Mouse (Mus musculus) limb, embryonic 13.5 days (tissue): Measurements from ENCODE around the gene Wdr91. TPM values are rescaled to one million over a fixed set of nuclear protein-coding genes. Genes with fewer than 3 reads are reported as not detected.

Experiments
- ATAC-seq: fragments of 200-750 bp; cut with Nextera tagmentation; 2 replicates; pipeline ENCODE4 v1.8.0; 2017; ENCODE audit warnings: low read depth, moderate number of reproducible peaks, moderate TSS enrichment; ENCODE audit not compliant: low FRiP score
- H3K27ac ChIP-seq: fragments of 300-500 bp; sonication (generic); 2 replicates; pipeline ENCODE4 v1.5.1; 2015; ENCODE audit warnings: inconsistent platforms, mild to moderate bottlenecking, moderate library complexity
- H3K27me3 ChIP-seq: fragments of 300-500 bp; sonication (generic); 2 replicates; pipeline ENCODE4 v1.6.1; 2015; ENCODE audit warnings: mild to moderate bottlenecking, inconsistent platforms
- H3K36me3 ChIP-seq: fragments of 300-500 bp; sonication (generic); 2 replicates; pipeline ENCODE4 v1.6.1; 2015; ENCODE audit warnings: inconsistent platforms, mild to moderate bottlenecking, moderate library complexity
- H3K4me1 ChIP-seq: fragments of 300-500 bp; sonication (generic); 2 replicates; pipeline ENCODE4 v1.6.1; 2015; ENCODE audit warnings: inconsistent platforms
- H3K4me2 ChIP-seq: fragments of 300-500 bp; sonication (generic); replicated peaks from 2 replicates; pipeline ENCODE4 v1.6.1; 2015; ENCODE audit warnings: inconsistent platforms, mild to moderate bottlenecking, moderate library complexity
- H3K4me3 ChIP-seq: fragments of 300-500 bp; sonication (generic); 2 replicates; pipeline ENCODE4 v1.5.1; 2015; ENCODE audit warnings: moderate library complexity, mild to moderate bottlenecking, inconsistent platforms
- H3K9ac ChIP-seq: fragments of 300-500 bp; sonication (generic); 2 replicates; pipeline ENCODE4 v1.6.1; 2015; ENCODE audit warnings: mild to moderate bottlenecking, inconsistent platforms
- H3K9me3 ChIP-seq: fragments of 300-500 bp; sonication (generic); 2 replicates; pipeline ENCODE4 v1.6.1; 2016; ENCODE audit warnings: inconsistent platforms
- WGBS: fragments of 180-500 bp; shearing (Covaris S2); methylation state at CpG from one replicate; pipeline ENCODE4 v1.1.7; 2015; 5-methylcytosine and 5-hydroxymethylcytosine counted together
- polyA plus RNA-seq: library from polyadenylated mRNA; unstranded; fragments of >200 nt; fragmentation: Nextera tagmentation; extraction: Ambion mirVana; gene quantifications from 2 replicates; pipeline ENCODE4 v1.2.1, GENCODE M21; 2015

Gene Wdr91
- 11.3 and 11.5 TPM in 2 replicates for polyA plus RNA-seq

GRCm38 (mm10) chr6:34910371-34911219 is at the start of gene Wdr91:
Wdr91 (minus strand) TSS chr6:34910876.
- Histone ChIP-seq H3K36me3 (peaks cover 25% of the 10 kb centered on the region), H3K4me2 (peak within 1 kb of the TSS; percentile 72), H3K27ac (peak within 1 kb of the TSS; percentile 78; the same call in 1 of the 2 replicates), H3K9ac (peak within 1 kb of the TSS; percentile 73), H3K9me3 (no peaks in the 10 kb centered on the region), H3K4me1 (peaks cover 13% of the 10 kb centered on the region), H3K4me3 (peak within 1 kb of the TSS; percentile 76), H3K27me3 (no peaks in the 10 kb centered on the region)
- under 1% methylated on average over 62 of the region's 64 CpGs for WGBS
- peak; percentile 91 for ATAC-seq

DNA sequence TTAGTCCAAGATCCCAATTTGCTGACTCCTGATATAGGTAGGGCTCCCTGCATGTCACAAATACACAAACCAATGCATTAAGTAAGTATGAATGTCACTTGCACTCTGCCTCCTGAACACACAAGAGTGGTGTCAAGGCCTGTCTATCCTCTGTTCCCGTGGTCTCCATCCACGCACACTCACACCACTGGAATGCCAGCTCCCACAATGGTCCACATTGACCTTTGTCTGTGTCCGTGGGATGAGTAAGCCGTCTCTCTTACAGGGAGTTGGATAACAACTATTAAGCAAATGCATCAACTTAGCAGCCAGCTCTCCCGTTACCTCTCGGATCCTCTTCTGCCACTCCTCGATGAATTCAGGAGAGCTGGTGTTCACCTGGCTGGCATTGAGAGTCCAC is 48.5 kb upstream of the Wdr91 start:
- Histone ChIP-seq H3K4me3 (no peak overlapping the region), H3K9me3 (no peaks in the 10 kb centered on the region), H3K4me2 (no peak overlapping the region), H3K9ac (no peak overlapping the region), H3K4me1 (0 out of 2 replicates have a peak, but pooled peaks cover 10% of the 10 kb centered on the region), H3K27me3 (no peaks in the 10 kb centered on the region), H3K36me3 (no peaks in the 10 kb centered on the region), H3K27ac (no peak overlapping the region)
- no peak for ATAC-seq
- 92% methylated on average over 7 of the region's 7 CpGs for WGBS

GRCm38 (mm10) chr6:34955862-34956241 is 45.2 kb upstream of the Wdr91 start:
- Histone ChIP-seq H3K4me3 (no peak overlapping the region), H3K36me3 (no peaks in the 10 kb centered on the region), H3K9ac (no peak overlapping the region), H3K4me2 (peak overlapping the region; percentile 47), H3K4me1 (0 out of 2 replicates have a peak, but pooled peaks cover 10% of the 10 kb centered on the region), H3K9me3 (no peaks in the 10 kb centered on the region), H3K27me3 (no peaks in the 10 kb centered on the region), H3K27ac (no peak overlapping the region)
- no peak for ATAC-seq
- WGBS, result 34% methylated on average over 8 of the region's 8 CpGs

- Histone ChIP-seq H3K27ac (no peak overlapping the region), H3K36me3 (no peaks in the 10 kb centered on the region), H3K4me2 (peak overlapping the region; percentile 47), H3K9me3 (no peaks in the 10 kb centered on the region), H3K27me3 (0 out of 2 replicates have a peak, but pooled peaks cover 1% of the 10 kb centered on the region), H3K9ac (no peak overlapping the region), H3K4me3 (peak overlapping the region; percentile 11; the same call in 1 of the 2 replicates), H3K4me1 (0 out of 2 replicates have a peak, but pooled peaks cover 10% of the 10 kb centered on the region)
- WGBS, result 50% methylated on average over 18 of the region's 18 CpGs
- ATAC-seq, result peak; percentile 84; the same call in 1 of the 2 replicates
Observed at GRCm38 (mm10) chr6:34954926-34955861, 44.5 kb upstream of the Wdr91 start.

DNA sequence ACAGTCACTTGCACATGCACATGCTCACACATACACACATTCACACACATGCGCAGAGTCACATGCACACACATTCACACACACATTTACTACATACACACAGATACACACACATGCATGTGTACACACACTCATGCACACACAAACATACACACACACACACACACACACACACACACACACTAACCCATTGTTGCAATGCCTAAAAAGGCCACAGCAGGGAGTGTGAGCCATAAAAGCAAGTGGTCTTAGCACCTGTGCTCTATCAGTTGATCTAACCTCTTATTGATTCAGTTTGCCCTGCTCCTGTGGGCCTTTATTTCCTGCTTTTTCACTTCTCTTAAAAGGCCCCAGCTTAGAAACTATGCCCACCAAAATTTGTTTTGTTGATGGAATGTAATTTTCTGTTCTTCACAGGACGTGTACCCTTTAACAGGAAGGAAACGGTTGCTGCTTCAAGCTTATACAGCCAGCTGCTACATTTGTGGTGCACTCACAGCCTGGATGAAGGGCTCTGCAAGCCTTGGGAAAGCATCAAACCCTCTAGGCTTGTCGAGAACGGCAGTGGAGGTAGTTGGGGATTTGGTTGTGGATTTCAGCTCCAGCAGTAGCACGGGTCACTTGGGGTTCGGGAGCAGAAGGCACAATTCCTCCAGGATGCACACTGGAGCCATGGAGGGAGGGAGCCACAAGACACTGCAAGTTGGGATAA is 41.4 kb upstream of the Wdr91 start:
- Histone ChIP-seq H3K27me3 (peaks cover 18% of the 10 kb centered on the region), H3K27ac (no peak overlapping the region), H3K9ac (no peak overlapping the region), H3K4me1 (0 out of 2 replicates have a peak, but pooled peaks cover 10% of the 10 kb centered on the region), H3K4me2 (no peak overlapping the region), H3K4me3 (no peak overlapping the region), H3K9me3 (no peaks in the 10 kb centered on the region), H3K36me3 (no peaks in the 10 kb centered on the region)
- 65% methylated on average over 7 of the region's 7 CpGs for WGBS
- ATAC-seq, result no peak

DNA sequence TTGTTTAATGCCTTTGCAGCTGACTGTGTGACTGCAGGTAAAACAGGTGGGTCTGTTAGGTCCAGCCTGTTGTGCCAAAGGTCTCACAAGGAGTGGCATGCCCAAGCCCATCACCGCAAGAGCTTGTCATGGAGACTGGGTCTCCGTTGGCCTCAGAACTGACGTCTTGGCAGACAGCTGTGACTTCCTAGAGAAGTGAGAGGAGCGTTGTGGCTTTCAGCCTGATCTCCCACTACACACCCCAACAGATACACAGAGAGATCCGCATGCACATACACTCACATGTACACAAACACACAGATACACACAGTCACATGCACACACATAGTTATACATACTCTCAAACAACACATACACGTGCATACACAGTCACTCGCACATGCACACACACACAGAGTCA is 40.8 kb upstream of the Wdr91 start:
- H3K9ac ChIP-seq, result no peak overlapping the region
- WGBS, result 86% methylated on average over 7 of the region's 7 CpGs

GRCm38 (mm10) chr6:34948461-34948860 is 37.8 kb upstream of the Wdr91 start:
- Histone ChIP-seq H3K9ac (peak overlapping the region; percentile 25; the same call in 1 of the 2 replicates), H3K9me3 (no peaks in the 10 kb centered on the region), H3K36me3 (no peaks in the 10 kb centered on the region), H3K4me2 (peak overlapping the region; percentile 47), H3K4me3 (peak overlapping the region; percentile 20; the same call in 1 of the 2 replicates), H3K27ac (no peak overlapping the region), H3K27me3 (peaks cover 18% of the 10 kb centered on the region), H3K4me1 (peaks cover 5% of the 10 kb centered on the region; the same call in 1 of the 2 replicates)
- 24% methylated on average over 11 of the region's 11 CpGs for WGBS
- no peak for ATAC-seq

More for the DNA sequence above, 40.8 kb upstream of the Wdr91 start:
- Histone ChIP-seq H3K9me3 (no peaks in the 10 kb centered on the region), H3K27ac (no peak overlapping the region), H3K4me1 (0 out of 2 replicates have a peak, but pooled peaks cover 10% of the 10 kb centered on the region), H3K27me3 (peaks cover 18% of the 10 kb centered on the region), H3K36me3 (no peaks in the 10 kb centered on the region), H3K4me3 (no peak overlapping the region), H3K4me2 (no peak overlapping the region)
- ATAC-seq, result no peak

- H3K9ac ChIP-seq, result no peak overlapping the region
- no peak for ATAC-seq
- H3K27me3 ChIP-seq, result peaks cover 18% of the 10 kb centered on the region
- peaks cover 5% of the 10 kb centered on the region; the same call in 1 of the 2 replicates for H3K4me1 ChIP-seq
- no peaks in the 10 kb centered on the region for H3K9me3 ChIP-seq
- no peak overlapping the region for H3K4me2 ChIP-seq
- H3K27ac ChIP-seq, result no peak overlapping the region
- no peaks in the 10 kb centered on the region for H3K36me3 ChIP-seq
- no peak overlapping the region for H3K4me3 ChIP-seq
- 68% methylated on average over 1 of the region's 1 CpGs for WGBS
Observed at GRCm38 (mm10) chr6:34946486-34947079, 35.9 kb upstream of the Wdr91 start.

- H3K4me3 ChIP-seq, result no peak overlapping the region
- no peak for ATAC-seq
- H3K4me2 ChIP-seq, result no peak overlapping the region
- no peak overlapping the region for H3K9ac ChIP-seq
- no peaks in the 10 kb centered on the region for H3K36me3 ChIP-seq
- no peak overlapping the region for H3K27ac ChIP-seq
- no peaks in the 10 kb centered on the region for H3K9me3 ChIP-seq
- WGBS, result 73% methylated on average over 5 of the region's 5 CpGs
- peaks cover 11% of the 10 kb centered on the region for H3K4me1 ChIP-seq
- H3K27me3 ChIP-seq, result peaks cover 2% of the 10 kb centered on the region; the same call in 1 of the 2 replicates
Observed at GRCm38 (mm10) chr6:34943499-34943898, 32.8 kb upstream of the Wdr91 start.

GRCm38 (mm10) chr6:34942446-34942845 is 31.8 kb upstream of the Wdr91 start:
- Histone ChIP-seq H3K4me3 (no peak overlapping the region), H3K36me3 (no peaks in the 10 kb centered on the region), H3K9ac (no peak overlapping the region), H3K4me2 (no peak overlapping the region), H3K4me1 (peaks cover 14% of the 10 kb centered on the region), H3K27ac (no peak overlapping the region), H3K27me3 (no peaks in the 10 kb centered on the region), H3K9me3 (no peaks in the 10 kb centered on the region)
- WGBS, result 80% methylated on average over 9 of the region's 9 CpGs
- ATAC-seq, result no peak

DNA sequence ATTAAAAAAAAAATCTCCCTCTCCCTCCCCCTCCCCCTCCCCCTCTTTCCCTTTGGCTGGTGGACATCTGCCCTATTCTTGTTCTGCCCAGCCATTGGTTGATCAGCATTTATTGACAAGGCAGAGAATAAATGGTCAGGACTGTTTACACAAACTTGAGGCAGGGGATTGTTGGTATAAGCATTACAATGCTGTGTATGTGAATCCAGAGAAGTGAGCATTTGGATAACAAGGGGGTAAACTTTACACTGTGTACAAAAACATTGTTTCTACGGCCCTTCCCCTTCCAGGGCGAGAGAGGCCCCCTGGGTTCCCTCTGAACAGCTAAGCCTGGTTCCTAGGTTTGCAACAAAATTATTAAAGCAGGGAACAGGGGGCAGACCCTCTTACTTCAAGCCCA is 30.8 kb upstream of the Wdr91 start:
- peaks cover 14% of the 10 kb centered on the region for H3K4me1 ChIP-seq
- no peak overlapping the region for H3K9ac ChIP-seq
- no peak overlapping the region for H3K4me2 ChIP-seq
- no peak overlapping the region for H3K4me3 ChIP-seq
- H3K27ac ChIP-seq, result no peak overlapping the region
- ATAC-seq, result no peak
- no peaks in the 10 kb centered on the region for H3K9me3 ChIP-seq
- WGBS, result 78% methylated on average over 2 of the region's 2 CpGs
- no peaks in the 10 kb centered on the region for H3K36me3 ChIP-seq
- no peaks in the 10 kb centered on the region for H3K27me3 ChIP-seq
